ENCODE assay signal across 15 mouse cellular contexts in the genomic region with DNA sequence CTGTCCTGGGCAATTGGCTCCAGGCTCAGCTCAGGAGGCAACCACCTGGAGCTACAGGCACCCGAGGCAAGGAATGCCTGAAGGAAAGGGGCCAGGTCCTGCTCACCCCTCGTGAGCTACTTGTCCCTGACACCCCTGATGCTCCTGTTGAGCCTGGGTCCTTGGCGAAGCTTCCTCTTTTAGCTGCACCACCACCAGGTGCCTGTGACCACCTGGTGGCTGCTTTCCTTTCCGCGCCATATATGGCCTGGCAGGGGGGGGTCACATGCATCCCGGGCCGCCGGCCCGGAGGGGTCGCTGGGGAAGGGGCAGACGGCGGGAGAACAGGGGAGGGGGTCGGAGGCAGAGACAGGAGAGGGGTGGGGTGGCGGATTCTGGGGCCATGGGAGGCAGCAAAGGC. TPM values are rescaled to one million over a fixed set of nuclear protein-coding genes. Genes with fewer than 3 reads are reported as not detected.
DNase-seq lines count a peak whose midpoint lies in the region; ATAC-seq and TF ChIP-seq lines count a peak whose summit lies in the region.
"Not testable (repeated sequence)": the region's sequence is repeated elsewhere in the genome, so short reads cannot be mapped to it uniquely, and the experiment has no call there.
"Had no signal": no experiment of that assay in that cellular context is flagged by ENCODE, and none has a peak within 500 bp of the region (broad histone marks: within the 10 kb centered on the region; RNA-seq: fewer than 3 reads in every experiment).

No protein-coding gene starts in this region.

- peak overlapping the region; percentile 51 for H3K4me3 ChIP-seq in forebrain, embryonic 10.5 days
- H3K4me3 ChIP-seq in heart, embryonic 12.5 days: peak overlapping the region; percentile 39
- H3K4me3 ChIP-seq in hindbrain, postnatal 0 days (ENCODE audit: low read length): peak overlapping the region; percentile 33
- H3K4me3 ChIP-seq in left cerebral cortex, adult 2 months: peak overlapping the region; percentile 28; the same call in 1 of the 2 replicates
- peak overlapping the region; percentile 19 for H3K4me3 ChIP-seq in lung, embryonic 16.5 days (ENCODE audit: low read length)
- H3K4me3 ChIP-seq in neural tube, embryonic 13.5 days: peak overlapping the region; percentile 40

- not testable (repeated sequence) for H3K27me3 ChIP-seq in forebrain, embryonic 10.5 days (ENCODE audit: poor library complexity, severe bottlenecking); heart, embryonic 12.5 days (replicated peaks); hindbrain, postnatal 0 days (ENCODE audit: insufficient read depth, low read length); lung, embryonic 16.5 days (ENCODE audit: control insufficient read depth, insufficient read depth, low read depth, low read length); neural tube, embryonic 13.5 days

- DNase-seq in cerebellum, postnatal 10 days: peak; percentile 8 to 15
- DNase-seq in forebrain, embryonic 10.5 days (ENCODE audit: extremely low spot score, low spot score): peak; percentile 15
- DNase-seq in hindbrain, postnatal 0 days (ENCODE audit: low spot score): peak; percentile 2
- DNase-seq in left cerebral cortex, adult 2 months (ENCODE audit: extremely low spot score in 1 of 2, low spot score in 2 of 2): peak in 1 of 2 experiments; percentile 6
- DNase-seq in testis, postnatal 10 days (ENCODE audit: low spot score): peak; percentile 19

- WGBS in forebrain, embryonic 10.5 days: 9% methylated on average over 13 of the region's 14 CpGs
- 7% methylated on average over 13 of the region's 14 CpGs for WGBS in heart, embryonic 12.5 days
- WGBS in hindbrain, postnatal 0 days: 7% methylated on average over 12 of the region's 14 CpGs
- WGBS in lung, embryonic 16.5 days: 7% methylated on average over 11 of the region's 14 CpGs
- WGBS in neural tube, embryonic 13.5 days: 7% methylated on average over 13 of the region's 14 CpGs

- peak overlapping the region; percentile 76 for H3K27ac ChIP-seq in forebrain, embryonic 10.5 days
- H3K27ac ChIP-seq in heart, embryonic 12.5 days (ENCODE audit: poor library complexity, severe bottlenecking); left cerebral cortex, adult 2 months; lung, embryonic 16.5 days (ENCODE audit: low read length); neural tube, embryonic 13.5 days (replicated peaks): not testable (repeated sequence)
- peak overlapping the region; percentile 45; the same call in 1 of the 2 replicates for H3K27ac ChIP-seq in hindbrain, postnatal 0 days

- not testable (repeated sequence) for ATAC-seq in heart, embryonic 12.5 days (ENCODE audit: insufficient number of reproducible peaks, low FRiP score); hindbrain, postnatal 0 days; lung, embryonic 16.5 days (ENCODE audit: low read depth); neural tube, embryonic 13.5 days (ENCODE audit: low read depth)

- peak overlapping the region; percentile 67 for H3K4me2 ChIP-seq in heart, embryonic 12.5 days
- peak overlapping the region; percentile 46; the same call in 1 of the 2 replicates for H3K4me2 ChIP-seq in hindbrain, postnatal 0 days (ENCODE audit: low read depth, low read length)
- peak overlapping the region; percentile 48 for H3K4me2 ChIP-seq in lung, embryonic 16.5 days (ENCODE audit: low read depth, low read length)
- H3K4me2 ChIP-seq in neural tube, embryonic 13.5 days: peak overlapping the region; percentile 57

- not testable (repeated sequence) for H3K36me3 ChIP-seq in forebrain, embryonic 10.5 days (replicated peaks); heart, embryonic 12.5 days; hindbrain, postnatal 0 days (ENCODE audit: insufficient read depth, low read length); lung, embryonic 16.5 days (ENCODE audit: control insufficient read depth, insufficient read depth, low read length); neural tube, embryonic 13.5 days

- TF ChIP-seq CTCF in hindbrain, postnatal 0 days (IDR thresholded peaks at IDR 0.05; ENCODE audit: low read depth); left cerebral cortex, adult 2 months (IDR thresholded peaks at IDR 0.05): not testable (repeated sequence)

- H3K9ac ChIP-seq in heart, embryonic 12.5 days; hindbrain, postnatal 0 days (replicated peaks; ENCODE audit: low read length); lung, embryonic 16.5 days (ENCODE audit: low read length): not testable (repeated sequence)
- H3K9ac ChIP-seq in neural tube, embryonic 13.5 days: peak overlapping the region; percentile 63

- not testable (repeated sequence) for H3K4me1 ChIP-seq in forebrain, embryonic 10.5 days; heart, embryonic 12.5 days (replicated peaks); hindbrain, postnatal 0 days (ENCODE audit: insufficient read depth, low read length); lung, embryonic 16.5 days (replicated peaks; ENCODE audit: control insufficient read depth, insufficient read depth, low read length); neural tube, embryonic 13.5 days (replicated peaks)

- intact Hi-C loops in left cerebral cortex, adult 2 months (cut with DNase I): not testable (repeated sequence)

- not testable (repeated sequence) for H3K9me3 ChIP-seq in forebrain, embryonic 10.5 days; heart, embryonic 12.5 days (replicated peaks); hindbrain, postnatal 0 days (ENCODE audit: low read length); lung, embryonic 16.5 days (ENCODE audit: control insufficient read depth, low read length); neural tube, embryonic 13.5 days

RNA-seq across cellular contexts. Expression of a gene that starts 0.3 kb away (rescaled TPM):
- polyA plus RNA-seq in forebrain, embryonic 10.5 days (2016; fragmentation: Nextera tagmentation; extraction: Ambion mirVana): 0.95 and 1.2 TPM in 2 replicates
- 0.21 and 0.50 TPM in 2 replicates for polyA plus RNA-seq in heart, embryonic 12.5 days (2016; fragmentation: Nextera tagmentation; extraction: Ambion mirVana)
- 3.9 and 5.5 TPM in 2 replicates for total RNA-seq in hindbrain, postnatal 0 days (2014; rRNA removed)
- 5.3 and 8.9 TPM in 2 replicates for polyA plus RNA-seq in hindbrain, postnatal 0 days (2015; fragmentation: Nextera tagmentation; extraction: Ambion mirVana)
- under 1 TPM; 0.42 to 0.50 TPM for total RNA-seq in left cerebral cortex, adult 2 months (2021)
- polyA plus RNA-seq in lung, embryonic 16.5 days (2015; fragmentation: Nextera tagmentation; extraction: Ambion mirVana): 0.23 and 0.33 TPM in 2 replicates
- 4.4 and 4.9 TPM in 2 replicates for polyA plus RNA-seq in neural tube, embryonic 13.5 days (2015; fragmentation: Nextera tagmentation; extraction: Ambion mirVana)
- total RNA-seq: adrenal gland, adult 18-20 months; heart, adult 2 months; megakaryocyte progenitor cell, adult 5-6 weeks had no signal
- polyA plus RNA-seq: C2C12; liver, embryonic 13.5 days had no signal

RNA-seq across cellular contexts. Expression of a gene that starts 17.2 kb away (rescaled TPM):
- polyA plus RNA-seq in forebrain, embryonic 10.5 days (2016; fragmentation: Nextera tagmentation; extraction: Ambion mirVana): not detected in 2 replicates
- polyA plus RNA-seq in heart, embryonic 12.5 days (2016; fragmentation: Nextera tagmentation; extraction: Ambion mirVana): not detected in 2 replicates
- not detected in 2 replicates for total RNA-seq in hindbrain, postnatal 0 days (2014; rRNA removed)
- polyA plus RNA-seq in hindbrain, postnatal 0 days (2015; fragmentation: Nextera tagmentation; extraction: Ambion mirVana): not detected in 2 replicates
- not detected for total RNA-seq in left cerebral cortex, adult 2 months (2021)
- not detected in 2 replicates for polyA plus RNA-seq in lung, embryonic 16.5 days (2015; fragmentation: Nextera tagmentation; extraction: Ambion mirVana)
- not detected in 2 replicates for polyA plus RNA-seq in neural tube, embryonic 13.5 days (2015; fragmentation: Nextera tagmentation; extraction: Ambion mirVana)
- total RNA-seq: adrenal gland, adult 18-20 months; heart, adult 2 months; layer of hippocampus, postnatal 14 days; megakaryocyte progenitor cell, adult 5-6 weeks had no signal
- polyA plus RNA-seq: C2C12; heart, adult 2 months; liver, embryonic 13.5 days; thymus, postnatal 0 days had no signal
